Mouse (Mus musculus) liver, embryonic 12.5 days (tissue): ENCODE measurements around the gene Cdkn1a. TPM values are rescaled to one million over a fixed set of nuclear protein-coding genes. Genes with fewer than 3 reads are reported as not detected.
"Not testable (repeated sequence)": the region's sequence is repeated elsewhere in the genome, so short reads cannot be mapped to it uniquely, and the experiment has no call there.

Experiments
- ATAC-seq: fragments of 200-750 bp; cut with Nextera tagmentation; 2 replicates; pipeline ENCODE4 v1.8.0; 2017; ENCODE audit warnings: moderate number of reproducible peaks, mild to moderate bottlenecking, moderate library complexity
- H3K27ac ChIP-seq: fragments of 300-500 bp; sonication (generic); 2 replicates; pipeline ENCODE4 v1.5.1; 2016; ENCODE audit warnings: mild to moderate bottlenecking
- H3K27me3 ChIP-seq: fragments of 300-500 bp; sonication (generic); replicated peaks from 2 replicates; pipeline ENCODE4 v1.6.1; 2016; ENCODE audit warnings: mild to moderate bottlenecking, moderate library complexity
- H3K36me3 ChIP-seq: fragments of 300-500 bp; sonication (generic); 2 replicates; pipeline ENCODE4 v1.6.1; 2016; ENCODE audit warnings: mild to moderate bottlenecking, moderate library complexity
- H3K4me1 ChIP-seq: fragments of 300-500 bp; sonication (generic); 2 replicates; pipeline ENCODE4 v1.6.1; 2016
- H3K4me2 ChIP-seq: fragments of 300-500 bp; sonication (generic); 2 replicates; pipeline ENCODE4 v1.6.1; 2016; ENCODE audit warnings: mild to moderate bottlenecking, moderate library complexity
- H3K4me3 ChIP-seq: fragments of 300-500 bp; sonication (generic); 2 replicates; pipeline ENCODE4 v1.5.1; 2016; ENCODE audit warnings: mild to moderate bottlenecking, moderate library complexity
- H3K9ac ChIP-seq: fragments of 300-500 bp; sonication (generic); 2 replicates; pipeline ENCODE4 v1.6.1; 2016; ENCODE audit warnings: mild to moderate bottlenecking, moderate library complexity
- H3K9me3 ChIP-seq: fragments of 300-500 bp; sonication (generic); replicated peaks from 2 replicates; pipeline ENCODE4 v1.6.1; 2016; ENCODE audit warnings: mild to moderate bottlenecking, moderate library complexity
- WGBS: fragments of 180-500 bp; shearing (Covaris S2); methylation state at CpG from one replicate; pipeline ENCODE4 v1.1.7; 2016; ENCODE audit not compliant: insufficient replicate concordance; 5-methylcytosine and 5-hydroxymethylcytosine counted together
- polyA plus RNA-seq: library from polyadenylated mRNA; unstranded; fragments of >200 nt; fragmentation: Nextera tagmentation; extraction: Ambion mirVana; gene quantifications from 2 replicates; pipeline ENCODE4 v1.2.1, GENCODE M21; 2016

Gene Cdkn1a
- 8.3 and 9.6 TPM in 2 replicates for polyA plus RNA-seq

DNA sequence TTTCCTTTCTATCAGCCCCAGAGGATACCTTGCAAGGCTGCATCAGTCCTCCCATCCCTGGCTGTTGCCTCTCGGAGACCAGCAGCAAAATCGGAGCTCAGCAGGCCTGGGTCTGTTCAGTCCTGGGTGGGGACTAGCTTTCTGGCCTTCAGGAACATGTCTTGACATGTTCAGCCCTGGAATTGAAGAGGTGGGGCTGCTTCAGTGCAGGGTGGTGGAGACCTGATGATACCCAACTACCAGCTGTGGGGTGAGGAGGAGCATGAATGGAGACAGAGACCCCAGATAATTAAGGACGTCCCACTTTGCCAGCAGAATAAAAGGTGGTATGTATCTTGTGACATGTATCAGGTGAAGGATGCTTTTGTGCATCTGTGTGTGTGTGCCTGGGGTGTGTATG is at the start of gene Cdkn1a:
Cdkn1a (plus strand) TSS at position 201 of the 400 bp plus-strand sequence.
- Histone ChIP-seq H3K4me1 (peaks cover 31% of the 10 kb centered on the region), H3K9me3 (no peaks in the 10 kb centered on the region), H3K36me3 (no peaks in the 10 kb centered on the region), H3K9ac (no peak within 1 kb of the TSS), H3K27ac (no peak within 1 kb of the TSS), H3K27me3 (peaks cover 44% of the 10 kb centered on the region), H3K4me2 (no peak within 1 kb of the TSS), H3K4me3 (no peak within 1 kb of the TSS)
- WGBS: 65% methylated on average over 3 of the region's 3 CpGs
- no peak for ATAC-seq

DNA sequence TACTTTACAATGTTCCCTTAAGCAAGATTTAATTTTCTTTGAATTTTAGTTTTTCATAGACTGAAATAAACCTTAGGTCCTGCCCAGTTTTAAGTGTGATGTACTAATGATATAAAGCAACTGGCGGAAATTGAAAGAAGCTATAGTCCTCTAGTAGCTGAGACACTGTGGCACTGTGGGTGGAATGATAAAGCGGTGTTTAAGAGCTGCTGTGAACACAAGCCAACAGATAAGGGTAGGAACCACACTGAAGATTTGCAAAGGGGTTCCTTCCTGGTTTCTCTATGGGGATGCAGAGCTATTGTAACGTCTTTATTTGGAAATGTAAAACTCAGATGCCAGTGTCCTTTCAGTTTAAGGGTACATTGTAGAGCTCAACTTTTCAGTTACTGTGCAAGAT is 49.1 kb upstream of the Cdkn1a start:
- not testable (repeated sequence) for H3K27me3 ChIP-seq, ATAC-seq, H3K4me2 ChIP-seq, H3K9ac ChIP-seq, H3K4me3 ChIP-seq, H3K9me3 ChIP-seq, H3K27ac ChIP-seq
- Histone ChIP-seq H3K36me3 (peaks cover 97% of the 10 kb centered on the region), H3K4me1 (peaks cover 35% of the 10 kb centered on the region)
- 47% methylated on average over 3 of the region's 3 CpGs for WGBS

DNA sequence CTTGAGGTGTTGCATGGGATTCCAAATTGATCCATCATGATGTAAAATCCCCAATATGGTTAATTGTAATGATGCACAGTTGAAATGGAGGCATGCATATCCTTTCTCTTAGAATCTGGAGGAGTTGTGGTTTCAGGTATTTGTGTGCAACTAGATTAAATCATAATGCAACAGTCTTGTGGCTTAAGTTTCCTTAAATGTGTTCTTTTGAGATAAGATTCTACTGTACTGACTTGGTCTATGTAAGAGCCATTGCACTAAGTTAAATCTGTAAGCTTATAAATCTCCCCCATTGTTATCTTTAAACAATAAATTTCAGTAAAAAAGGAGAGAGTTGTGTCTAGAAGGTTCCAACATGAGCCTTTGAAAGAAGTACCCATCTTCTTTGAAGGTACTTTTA is 48.2 kb upstream of the Cdkn1a start:
- no peak overlapping the region for H3K4me2 ChIP-seq
- peaks cover 97% of the 10 kb centered on the region for H3K36me3 ChIP-seq

DNA sequence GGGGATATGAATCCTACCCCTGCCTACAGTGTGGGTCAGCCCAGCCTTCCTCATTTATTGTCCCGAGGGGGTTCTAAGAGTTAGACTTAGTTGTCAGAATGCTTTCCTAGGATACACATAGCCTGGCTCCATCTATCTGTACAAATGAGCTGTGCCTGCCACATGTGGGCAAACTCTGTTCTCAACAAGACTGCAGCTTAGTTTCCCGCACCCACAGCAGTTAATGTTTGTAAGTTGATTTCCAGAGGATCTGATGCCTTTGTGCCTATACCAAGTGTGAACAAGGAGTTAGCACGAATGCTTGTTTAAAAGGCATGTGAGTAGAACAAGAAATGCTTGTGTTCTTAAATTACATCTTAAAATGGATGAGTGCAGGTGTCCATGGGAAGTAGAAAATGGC is 47.2 kb upstream of the Cdkn1a start:
- whole genome bisulfite sequencing: 84% methylated on average over 3 of the region's 3 CpGs
- Histone ChIP-seq H3K4me2 (no peak overlapping the region), H3K4me3 (no peak overlapping the region), H3K9ac (no peak overlapping the region), H3K4me1 (peaks cover 20% of the 10 kb centered on the region), H3K9me3 (no peaks in the 10 kb centered on the region), H3K36me3 (peaks cover 93% of the 10 kb centered on the region), H3K27me3 (no peaks in the 10 kb centered on the region), H3K27ac (no peak overlapping the region)
- no peak for ATAC-seq

More for the DNA sequence above, 48.2 kb upstream of the Cdkn1a start:
- no peaks in the 10 kb centered on the region for H3K27me3 ChIP-seq
- H3K4me1 ChIP-seq: peaks cover 27% of the 10 kb centered on the region
- no peak overlapping the region for H3K4me3 ChIP-seq
- no peak overlapping the region for H3K27ac ChIP-seq
- no peak for ATAC-seq
- no peak overlapping the region for H3K9ac ChIP-seq
- no peaks in the 10 kb centered on the region for H3K9me3 ChIP-seq

DNA sequence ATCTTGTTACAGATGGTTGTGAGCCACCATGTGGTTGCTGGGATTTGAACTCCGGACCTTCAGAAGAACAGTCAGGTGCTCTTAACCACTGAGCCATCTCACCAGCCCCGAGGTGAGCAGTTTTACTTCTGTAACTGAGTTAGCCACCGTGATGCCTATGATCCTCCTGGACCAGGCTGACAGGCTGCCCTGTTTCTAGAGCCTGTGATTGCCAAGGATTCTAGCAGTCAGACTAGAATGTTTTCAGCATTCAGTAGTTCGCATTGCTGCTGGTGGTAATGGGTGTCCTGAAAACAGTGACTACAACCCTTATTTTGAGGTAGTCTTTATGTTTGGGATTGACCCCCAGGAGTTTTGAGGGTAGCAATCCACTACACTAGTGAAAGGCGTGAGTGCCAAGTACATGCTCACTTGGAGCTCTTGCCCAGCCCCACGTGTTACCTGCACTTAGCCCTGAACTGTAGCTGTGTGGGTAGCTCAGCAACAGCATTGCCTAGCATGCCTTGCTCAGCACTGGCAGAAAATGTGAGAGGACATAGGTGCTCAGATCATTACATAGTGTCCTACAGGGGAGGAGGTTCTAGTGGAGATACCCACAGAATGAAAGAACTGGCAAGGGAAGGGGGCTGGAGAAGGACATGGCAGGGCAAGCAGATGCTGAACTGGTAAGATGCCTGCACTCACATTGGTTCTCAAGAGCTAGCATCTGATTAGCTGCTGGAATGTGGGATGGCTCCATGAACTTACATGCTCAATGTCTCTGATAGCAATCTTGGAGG is 46.4 kb upstream of the Cdkn1a start:
- H3K36me3 ChIP-seq: peaks cover 85% of the 10 kb centered on the region
- H3K4me2 ChIP-seq: no peak overlapping the region
- WGBS: 83% methylated on average over 6 of the region's 6 CpGs
- no peak overlapping the region for H3K27ac ChIP-seq
- no peaks in the 10 kb centered on the region for H3K9me3 ChIP-seq
- 0 out of 2 replicates have a peak, but pooled peaks have one; percentile 8 for ATAC-seq
- peaks cover 19% of the 10 kb centered on the region for H3K4me1 ChIP-seq
- H3K9ac ChIP-seq: no peak overlapping the region
- no peaks in the 10 kb centered on the region for H3K27me3 ChIP-seq
- no peak overlapping the region for H3K4me3 ChIP-seq

DNA sequence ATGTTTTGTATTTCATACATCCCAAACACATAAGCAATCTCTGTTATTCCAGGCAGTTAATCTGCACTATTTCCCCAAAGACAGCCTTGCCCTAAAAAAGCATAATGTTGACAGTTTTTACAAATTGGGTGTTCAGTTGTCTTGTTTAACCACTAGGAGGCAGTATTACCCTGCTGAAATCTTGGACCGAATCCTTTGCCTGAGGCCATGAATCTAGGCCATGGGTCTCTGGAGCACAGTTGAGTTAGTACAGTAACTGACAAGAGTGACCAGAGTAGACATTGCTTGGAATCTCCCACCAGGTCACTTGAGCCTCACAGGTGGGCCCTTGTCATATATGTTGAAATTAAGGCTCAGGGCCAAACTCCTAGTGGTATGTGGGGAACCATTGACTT is 45.9 kb upstream of the Cdkn1a start:
- Histone ChIP-seq H3K9me3 (no peaks in the 10 kb centered on the region), H3K9ac (no peak overlapping the region), H3K36me3 (peaks cover 79% of the 10 kb centered on the region), H3K4me3 (no peak overlapping the region), H3K27me3 (no peaks in the 10 kb centered on the region), H3K4me1 (peaks cover 20% of the 10 kb centered on the region), H3K27ac (no peak overlapping the region), H3K4me2 (no peak overlapping the region)
- WGBS: 75% methylated on average over 1 of the region's 1 CpGs
- no peak for ATAC-seq

DNA sequence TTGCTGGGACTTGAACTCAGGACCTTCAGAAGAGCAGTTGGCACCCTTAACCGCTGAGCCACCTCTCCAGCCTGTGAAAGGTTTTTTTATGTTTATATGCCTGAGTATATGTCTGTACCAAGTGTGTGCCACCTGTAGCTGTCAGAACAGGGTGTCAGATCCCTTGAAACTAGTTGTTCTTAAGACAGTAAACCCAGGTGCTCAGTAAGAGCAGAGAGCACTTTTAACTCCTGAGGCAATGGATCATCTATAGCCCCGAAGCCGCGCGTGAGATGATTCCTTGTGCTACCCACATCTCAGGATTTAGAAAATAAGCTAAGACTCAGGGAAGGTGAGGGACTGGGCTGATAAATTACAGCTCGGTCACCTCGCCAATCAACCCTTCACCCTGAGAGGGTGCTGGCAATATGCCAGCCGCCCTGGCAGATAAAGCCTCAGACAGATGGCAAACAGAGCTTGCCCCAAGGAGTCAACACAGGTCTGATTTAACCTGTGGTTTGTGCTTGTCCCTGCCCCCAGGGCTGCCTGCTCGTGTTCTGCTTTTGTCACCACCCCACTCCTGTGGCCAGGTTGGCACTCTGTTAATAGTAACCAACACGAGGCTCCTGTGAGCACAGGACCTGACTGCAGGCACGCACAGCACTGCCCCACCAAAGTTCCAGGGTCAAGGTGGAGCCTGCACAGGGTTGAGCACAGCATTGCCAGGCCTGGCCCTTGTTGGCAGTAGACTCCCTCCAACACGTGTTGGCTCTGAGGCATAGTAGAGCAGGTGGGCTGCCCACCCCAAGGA is 44.8 kb upstream of the Cdkn1a start:
- Histone ChIP-seq H3K4me3 (no peak overlapping the region), H3K27ac (peak overlapping the region; percentile 49), H3K36me3 (peaks cover 69% of the 10 kb centered on the region), H3K4me2 (no peak overlapping the region), H3K4me1 (peaks cover 18% of the 10 kb centered on the region), H3K9me3 (no peaks in the 10 kb centered on the region), H3K9ac (no peak overlapping the region), H3K27me3 (no peaks in the 10 kb centered on the region)
- no peak for ATAC-seq
- WGBS: 77% methylated on average over 12 of the region's 12 CpGs

DNA sequence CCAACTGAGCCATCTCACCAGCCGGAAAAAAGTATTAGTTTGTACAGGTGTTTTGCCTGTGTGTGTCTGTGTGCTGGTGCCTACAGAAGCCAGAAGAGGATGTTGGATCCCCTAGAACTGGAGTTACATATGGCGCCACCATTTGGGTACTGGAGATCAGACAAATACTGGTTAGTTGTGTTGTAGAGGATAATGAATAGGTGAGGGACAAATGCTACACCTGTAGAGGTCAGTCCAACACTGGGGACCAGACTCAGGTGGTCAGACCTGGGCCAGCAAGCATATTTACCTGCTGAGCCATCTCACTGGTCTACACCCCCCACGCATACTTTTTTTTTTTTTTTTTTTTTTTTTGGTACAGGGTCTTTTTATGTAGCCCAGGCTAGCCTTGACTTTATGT is 43.9 kb upstream of the Cdkn1a start:
- Histone ChIP-seq H3K27me3 (no peaks in the 10 kb centered on the region), H3K4me2 (no peak overlapping the region), H3K4me3 (no peak overlapping the region), H3K9ac (no peak overlapping the region), H3K4me1 (peaks cover 17% of the 10 kb centered on the region), H3K27ac (no peak overlapping the region), H3K36me3 (peaks cover 62% of the 10 kb centered on the region), H3K9me3 (no peaks in the 10 kb centered on the region)
- 81% methylated on average over 3 of the region's 3 CpGs for WGBS
- no peak for ATAC-seq

DNA sequence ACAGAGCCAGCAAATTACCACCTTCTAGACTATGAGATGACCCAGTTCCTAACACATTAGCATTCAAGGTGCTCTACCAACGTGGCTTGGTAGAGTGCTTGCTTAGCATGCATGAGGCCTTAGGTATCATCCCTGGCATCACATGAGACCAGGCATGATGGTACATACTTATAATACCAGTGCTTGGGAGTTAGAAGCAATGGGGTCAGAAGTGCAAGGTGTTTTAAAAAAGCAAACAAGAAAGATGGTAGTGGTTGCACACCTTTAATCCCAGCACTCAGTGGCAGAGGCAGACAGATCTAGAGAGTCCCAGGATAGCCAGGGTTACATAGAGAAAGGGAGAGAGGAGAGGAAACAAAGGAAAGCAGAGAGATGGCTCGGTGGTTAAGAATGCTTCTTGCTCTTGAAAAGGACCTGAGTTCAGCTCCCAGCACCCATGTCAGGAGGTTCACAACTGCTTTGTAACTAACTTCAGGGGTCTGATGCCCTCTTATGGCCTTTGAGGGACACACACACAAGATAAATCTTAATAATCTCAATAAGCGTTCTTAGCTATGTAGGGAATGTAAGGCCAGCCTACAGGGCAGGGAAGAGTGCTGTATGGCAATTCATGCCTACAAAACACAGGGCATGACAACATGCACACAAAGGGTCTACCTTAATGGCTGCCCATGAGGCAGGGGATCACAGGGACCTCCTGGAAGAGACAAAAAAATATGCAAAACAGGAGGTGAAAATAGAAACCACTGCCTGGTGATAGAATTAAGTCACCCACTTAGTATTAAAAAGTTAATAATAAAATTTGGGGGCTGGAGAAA is 42.9 kb upstream of the Cdkn1a start:
- Histone ChIP-seq H3K4me3 (no peak overlapping the region), H3K4me1 (peaks cover 17% of the 10 kb centered on the region), H3K36me3 (peaks cover 51% of the 10 kb centered on the region), H3K4me2 (no peak overlapping the region), H3K9me3 (no peaks in the 10 kb centered on the region), H3K27ac (no peak overlapping the region), H3K9ac (no peak overlapping the region), H3K27me3 (no peaks in the 10 kb centered on the region)
- ATAC-seq: no peak
- 65% methylated on average over 3 of the region's 3 CpGs for WGBS

DNA sequence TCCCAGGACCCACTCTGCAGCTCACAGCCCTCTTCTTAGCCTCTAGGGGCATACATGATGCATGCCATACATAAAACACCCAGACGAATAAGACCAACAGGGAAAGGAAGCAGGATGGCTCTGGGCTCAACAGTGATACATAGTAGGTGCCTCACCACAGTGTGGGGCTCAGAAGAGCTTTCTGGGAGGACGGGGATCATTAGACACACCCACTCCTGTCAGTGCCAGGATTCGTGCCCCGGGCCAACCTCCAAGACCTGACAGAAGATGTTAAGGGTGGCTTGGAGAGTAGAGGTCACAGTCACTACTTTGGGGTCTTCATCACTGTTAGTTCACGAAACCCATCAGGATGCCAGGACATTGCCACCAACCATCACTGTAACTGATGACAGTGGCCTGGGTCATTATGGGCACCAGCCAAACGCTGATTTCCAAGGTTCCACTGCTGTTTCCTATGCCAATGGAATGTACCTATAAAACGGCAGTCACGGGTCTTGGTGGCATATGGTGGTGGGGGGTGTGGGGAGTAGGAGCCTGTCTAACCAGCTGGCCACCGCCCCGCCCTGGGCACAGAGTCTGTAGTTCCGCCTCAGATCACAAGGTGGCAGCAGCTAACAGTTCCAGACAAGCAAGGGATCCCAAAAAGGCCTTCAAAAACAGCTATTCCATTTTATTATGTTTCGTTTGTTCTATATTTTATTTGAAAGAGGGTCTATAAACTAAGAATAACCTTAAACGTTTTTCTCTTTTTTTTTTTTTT is 41.8 kb upstream of the Cdkn1a start:
- H3K4me2 ChIP-seq: no peak overlapping the region
- peaks cover 41% of the 10 kb centered on the region for H3K36me3 ChIP-seq
- no peak overlapping the region for H3K4me3 ChIP-seq
- peaks cover 17% of the 10 kb centered on the region for H3K4me1 ChIP-seq
- no peak for ATAC-seq
- no peak overlapping the region for H3K27ac ChIP-seq
- H3K27me3 ChIP-seq: no peaks in the 10 kb centered on the region; the same call in 1 of the 2 replicates
- no peaks in the 10 kb centered on the region for H3K9me3 ChIP-seq
- whole genome bisulfite sequencing: 23% methylated on average over 13 of the region's 13 CpGs
- H3K9ac ChIP-seq: no peak overlapping the region

DNA sequence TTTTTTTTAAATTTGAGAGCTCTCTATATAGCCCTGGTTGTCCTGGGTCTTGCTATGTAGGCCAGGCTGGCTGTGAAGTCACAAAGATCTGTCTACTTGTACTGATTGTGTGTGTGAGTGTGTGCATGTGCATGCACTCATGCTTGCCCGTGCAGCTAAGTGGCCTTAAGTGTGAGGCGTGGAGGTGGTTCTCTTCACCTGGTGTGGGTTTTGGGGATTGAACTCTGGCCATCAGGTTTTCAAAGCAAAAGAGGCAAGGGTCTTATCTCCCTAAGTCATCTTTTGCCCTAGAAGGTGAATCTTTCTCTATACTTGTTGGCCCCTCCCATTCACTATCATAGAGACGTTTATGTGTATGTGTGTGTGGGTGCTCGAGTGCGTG is 41.3 kb upstream of the Cdkn1a start:
- no peak overlapping the region for H3K4me3 ChIP-seq
- no peak overlapping the region for H3K27ac ChIP-seq
- H3K4me1 ChIP-seq: peaks cover 22% of the 10 kb centered on the region
- H3K36me3 ChIP-seq: peaks cover 36% of the 10 kb centered on the region
- H3K27me3 ChIP-seq: no peaks in the 10 kb centered on the region; the same call in 1 of the 2 replicates
- H3K9me3 ChIP-seq: no peaks in the 10 kb centered on the region
- 0 out of 2 replicates have a peak, but pooled peaks have one; percentile 15 for ATAC-seq
- no peak overlapping the region for H3K9ac ChIP-seq
- 0 out of 2 replicates have a peak overlapping the region, but pooled peaks have one; percentile 1 for H3K4me2 ChIP-seq
- WGBS: 60% methylated on average over 5 of the region's 5 CpGs
